Mouse (Mus musculus): Measurements from ENCODE around the gene Ddias. TPM values are rescaled to one million over a fixed set of nuclear protein-coding genes. Genes with fewer than 3 reads are reported as not detected.

The Ddias gene
- total RNA-seq, 1 experiment = 37.8 TPM

- DNase-seq (ENCODE audit: low read depth, low spot score) = no peak
- Histone ChIP-seq H3K27ac (ENCODE audit: insufficient read depth, low read depth, low read length, poor library complexity, severe bottlenecking) (no peak overlapping the region), H3K4me3 (ENCODE audit: insufficient read depth in 1 of 2, low read depth in 1 of 2, low read length in 2 of 2, poor library complexity in 1 of 2, severe bottlenecking in 1 of 2) (no peak overlapping the region), H3K4me1 (ENCODE audit: control insufficient read depth in 2 of 2, insufficient read depth in 2 of 2, low read length in 2 of 2, poor library complexity in 1 of 2) (peaks cover 0 to 2% of the 10 kb centered on the region in 2 experiments; a peak in 1 of 4 replicates), H3K9ac (ENCODE audit: insufficient read depth, low read depth, low read length, poor library complexity, severe bottlenecking) (no peak overlapping the region), H3K36me3 (ENCODE audit: control insufficient read depth, insufficient read depth, low read length, poor library complexity, severe bottlenecking) (no peaks in the 10 kb centered on the region; the same call in 1 of the 2 replicates), H3K9me3 (ENCODE audit: control insufficient read depth, insufficient read depth, low read depth, low read length) (no peaks in the 10 kb centered on the region; the same call in 1 of the 2 replicates)
- in situ Hi-C loops (cut with MboI; ENCODE audit: low sequenced_read_pairs in 2 of 2, unreplicated experiment in 2 of 2) = no loop called here
- TF ChIP-seq ZNF384 (IDR thresholded peaks at IDR 0.05; ENCODE audit: low read depth, low read length) = no peak
- TF ChIP-seq MAFK (IDR thresholded peaks at IDR 0.05; ENCODE audit: insufficient read depth, low read depth, low read length) = no peak
These were observed 13.2 kb upstream of the Ddias start for GRCm38 (mm10) chr7:92887230-92887629.

- no peak for DNase-seq (ENCODE audit: low read depth, low spot score)
- Histone ChIP-seq H3K4me3 (ENCODE audit: insufficient read depth in 1 of 2, low read depth in 1 of 2, low read length in 2 of 2, poor library complexity in 1 of 2, severe bottlenecking in 1 of 2) (no peak overlapping the region), H3K4me1 (ENCODE audit: control insufficient read depth in 2 of 2, insufficient read depth in 2 of 2, low read length in 2 of 2, poor library complexity in 1 of 2) (peaks cover 0 to 2% of the 10 kb centered on the region in 2 experiments; a peak in 1 of 4 replicates), H3K27ac (ENCODE audit: insufficient read depth, low read depth, low read length, poor library complexity, severe bottlenecking) (no peak overlapping the region), H3K36me3 (ENCODE audit: control insufficient read depth, insufficient read depth, low read length, poor library complexity, severe bottlenecking) (no peaks in the 10 kb centered on the region; the same call in 1 of the 2 replicates), H3K9me3 (ENCODE audit: control insufficient read depth, insufficient read depth, low read depth, low read length) (no peaks in the 10 kb centered on the region; the same call in 1 of the 2 replicates), H3K9ac (ENCODE audit: insufficient read depth, low read depth, low read length, poor library complexity, severe bottlenecking) (no peak overlapping the region)
- in situ Hi-C loops (cut with MboI; ENCODE audit: low sequenced_read_pairs in 2 of 2, unreplicated experiment in 2 of 2) = no loop called here
- TF ChIP-seq ZC3H11A (IDR thresholded peaks at IDR 0.05; ENCODE audit: borderline replicate concordance, low read depth, low read length) (no peak), HCFC1 (IDR thresholded peaks at IDR 0.05; ENCODE audit: borderline replicate concordance, insufficient read depth, low read length) (no peak), ZNF384 (IDR thresholded peaks at IDR 0.05; ENCODE audit: low read depth, low read length) (no peak), MAFK (IDR thresholded peaks at IDR 0.05; ENCODE audit: insufficient read depth, low read depth, low read length) (no peak), CHD2 (IDR thresholded peaks at IDR 0.05; ENCODE audit: low read depth, low read length) (no peak)
These were observed 12.8 kb upstream of the Ddias start for GRCm38 (mm10) chr7:92886801-92887200.

GRCm38 (mm10) chr7:92884998-92885660 is 11.1 kb upstream of the Ddias start:
- in situ Hi-C loops (cut with MboI; ENCODE audit: low sequenced_read_pairs in 2 of 2, unreplicated experiment in 2 of 2) = no loop called here
- Histone ChIP-seq H3K4me3 (ENCODE audit: insufficient read depth in 1 of 2, low read depth in 1 of 2, low read length in 2 of 2, poor library complexity in 1 of 2, severe bottlenecking in 1 of 2) (no peak overlapping the region), H3K4me1 (ENCODE audit: control insufficient read depth in 2 of 2, insufficient read depth in 2 of 2, low read length in 2 of 2, poor library complexity in 1 of 2) (peaks cover 0 to 2% of the 10 kb centered on the region in 2 experiments; a peak in 1 of 4 replicates), H3K36me3 (ENCODE audit: control insufficient read depth, insufficient read depth, low read length, poor library complexity, severe bottlenecking) (no peaks in the 10 kb centered on the region; the same call in 1 of the 2 replicates), H3K27ac (ENCODE audit: insufficient read depth, low read depth, low read length, poor library complexity, severe bottlenecking) (no peak overlapping the region), H3K9me3 (ENCODE audit: control insufficient read depth, insufficient read depth, low read depth, low read length) (no peaks in the 10 kb centered on the region; the same call in 1 of the 2 replicates), H3K9ac (ENCODE audit: insufficient read depth, low read depth, low read length, poor library complexity, severe bottlenecking) (no peak overlapping the region)
- DNase-seq (ENCODE audit: low read depth, low spot score) = no peak
- TF ChIP-seq ZNF384 (IDR thresholded peaks at IDR 0.05; ENCODE audit: low read depth, low read length) (no peak), CHD2 (IDR thresholded peaks at IDR 0.05; ENCODE audit: low read depth, low read length) (no peak), MAFK (IDR thresholded peaks at IDR 0.05; ENCODE audit: insufficient read depth, low read depth, low read length) (no peak), HCFC1 (IDR thresholded peaks at IDR 0.05; ENCODE audit: borderline replicate concordance, insufficient read depth, low read length) (no peak), ZC3H11A (IDR thresholded peaks at IDR 0.05; ENCODE audit: borderline replicate concordance, low read depth, low read length) (no peak)

- no peak for DNase-seq (ENCODE audit: low read depth, low spot score)
- in situ Hi-C loops (cut with MboI; ENCODE audit: low sequenced_read_pairs in 2 of 2, unreplicated experiment in 2 of 2) = no loop called here
- H3K27ac ChIP-seq (ENCODE audit: insufficient read depth, low read depth, low read length, poor library complexity, severe bottlenecking) = no peak overlapping the region
These were observed 10.0 kb upstream of the Ddias start for GRCm38 (mm10) chr7:92883850-92884716.

More at GRCm38 (mm10) chr7:92883850-92884716, 10.0 kb upstream of the Ddias start:
- Histone ChIP-seq H3K36me3 (ENCODE audit: control insufficient read depth, insufficient read depth, low read length, poor library complexity, severe bottlenecking) (no peaks in the 10 kb centered on the region; the same call in 1 of the 2 replicates), H3K9ac (ENCODE audit: insufficient read depth, low read depth, low read length, poor library complexity, severe bottlenecking) (no peak overlapping the region), H3K9me3 (ENCODE audit: control insufficient read depth, insufficient read depth, low read depth, low read length) (no peaks in the 10 kb centered on the region; the same call in 1 of the 2 replicates), H3K4me1 (ENCODE audit: control insufficient read depth in 2 of 2, insufficient read depth in 2 of 2, low read length in 2 of 2, poor library complexity in 1 of 2) (peaks cover 0 to 2% of the 10 kb centered on the region in 2 experiments; a peak in 1 of 4 replicates), H3K4me3 (ENCODE audit: insufficient read depth in 1 of 2, low read depth in 1 of 2, low read length in 2 of 2, poor library complexity in 1 of 2, severe bottlenecking in 1 of 2) (no peak overlapping the region)
- TF ChIP-seq ZNF384 (IDR thresholded peaks at IDR 0.05; ENCODE audit: low read depth, low read length) (no peak), ZC3H11A (IDR thresholded peaks at IDR 0.05; ENCODE audit: borderline replicate concordance, low read depth, low read length) (no peak), MAFK (IDR thresholded peaks at IDR 0.05; ENCODE audit: insufficient read depth, low read depth, low read length) (no peak), CHD2 (IDR thresholded peaks at IDR 0.05; ENCODE audit: low read depth, low read length) (no peak), HCFC1 (IDR thresholded peaks at IDR 0.05; ENCODE audit: borderline replicate concordance, insufficient read depth, low read length) (no peak)

All from ES-E14 (cell line).